Comparison of ENCODE assay signal across 8 mouse cellular contexts in genomic region chr1:184737876-184738479, GRCm38 (mm10). TPM values are rescaled to one million over a fixed set of nuclear protein-coding genes. Genes with fewer than 3 reads are reported as not detected.
DNase-seq lines count a peak whose midpoint lies in the region; ATAC-seq and TF ChIP-seq lines count a peak whose summit lies in the region.

No protein-coding gene starts in this region.

- ATAC-seq in CD4-positive, CD25-positive, alpha-beta regulatory T cell, adult 4 months = peak; percentile 48

- H3K9me3 ChIP-seq in heart, embryonic 10.5 days = no peaks in the 10 kb centered on the region

- DNase-seq in heart, adult 11 months = peak; percentile 94
- DNase-seq in heart, embryonic 10.5 days (ENCODE audit: low spot score) = no peak
- DNase-seq in heart, adult 9 months (ENCODE audit: low spot score in 2 of 2) = peak; percentile 54 to 68
- peak; percentile 67 to 85 for DNase-seq in kidney, postnatal 36 days
- DNase-seq in lung, postnatal 4 days = peak; percentile 80 to 82
- DNase-seq in splenic B cell, adult 2 months (ENCODE audit: low read depth, low spot score) = peak; percentile 84

- H3K27ac ChIP-seq in heart, embryonic 10.5 days = no peak overlapping the region
- no peak overlapping the region for H3K27ac ChIP-seq in cortical plate, adult 2 months (ENCODE audit: insufficient read depth, low read length)

- no peaks in the 10 kb centered on the region for H3K36me3 ChIP-seq in heart, embryonic 10.5 days
- H3K36me3 ChIP-seq in splenic B cell, adult 2 months (ENCODE audit: control insufficient read depth, insufficient read depth, low read length, poor library complexity, severe bottlenecking) = no peaks in the 10 kb centered on the region

- H3K4me1 ChIP-seq in heart, embryonic 10.5 days = peaks cover 14% of the 10 kb centered on the region
- no peaks in the 10 kb centered on the region for H3K4me1 ChIP-seq in cortical plate, adult 2 months (ENCODE audit: control insufficient read depth, insufficient read depth, low read length)

- H3K4me3 ChIP-seq in heart, embryonic 10.5 days = no peak overlapping the region
- no peak overlapping the region for H3K4me3 ChIP-seq in cortical plate, adult 2 months (ENCODE audit: insufficient read depth, low read length)

- peak; percentile 92 for TF ChIP-seq CTCF in cortical plate, adult 2 months (IDR thresholded peaks at IDR 0.05; ENCODE audit: extremely low read depth, insufficient read depth, low read length)

- no peak for TF ChIP-seq POLR2A in cortical plate, adult 2 months (IDR thresholded peaks at IDR 0.05; ENCODE audit: extremely low read depth, insufficient read depth, low read length)

- 5% methylated on average over 13 of the region's 14 CpGs for WGBS in heart, embryonic 10.5 days

- peaks cover 66% of the 10 kb centered on the region for H3K27me3 ChIP-seq in heart, embryonic 10.5 days (ENCODE audit: insufficient read depth, poor library complexity, severe bottlenecking)
- H3K27me3 ChIP-seq in splenic B cell, adult 2 months (ENCODE audit: control insufficient read depth, insufficient read depth, low read length, poor library complexity, severe bottlenecking) = no peaks in the 10 kb centered on the region; the same call in 1 of the 2 replicates

RNA-seq across cellular contexts. Expression of gene Hlx, which starts 5.6 kb away (rescaled TPM):
- polyA plus RNA-seq in heart, embryonic 10.5 days (2016; fragmentation: Nextera tagmentation; extraction: Ambion mirVana) = 3.1 and 19.4 TPM in 2 replicates
- not detected for polyA plus RNA-seq in CD4-positive, CD25-positive, alpha-beta regulatory T cell, adult 4 months (2017; shearing (Covaris generic))
- polyA plus RNA-seq in cortical plate, adult 2 months (2012; rRNA removed) = 0.75 and 0.95 TPM in 2 replicates
